In genomic region chr16:28444993-28445799, GRCm38 (mm10) we compare ENCODE assay signal across 8 mouse cellular contexts.
DNase-seq lines count a peak whose midpoint lies in the region; ATAC-seq and TF ChIP-seq lines count a peak whose summit lies in the region.

No protein-coding gene starts in this region.

- TF ChIP-seq POLR2A in limb, embryonic 14.5 days (IDR thresholded peaks at IDR 0.05; ENCODE audit: borderline replicate concordance, extremely low read depth, insufficient read depth, insufficient read length): no peak

- intact Hi-C loops in gastrocnemius, postnatal 14 days (cut with DNase I; ENCODE audit: low total_unique reads): no loop called here

- no peaks in the 10 kb centered on the region for H3K36me3 ChIP-seq in hindbrain, embryonic 10.5 days
- H3K36me3 ChIP-seq in limb, embryonic 14.5 days (ENCODE audit: control insufficient read depth, insufficient read depth, low read length): no peaks in the 10 kb centered on the region
- H3K36me3 ChIP-seq in neural tube, embryonic 14.5 days (ENCODE audit: control insufficient read depth, insufficient read depth, low read length): no peaks in the 10 kb centered on the region

- peaks cover 25% of the 10 kb centered on the region for H3K4me1 ChIP-seq in hindbrain, embryonic 10.5 days (replicated peaks)
- H3K4me1 ChIP-seq in limb, embryonic 14.5 days (ENCODE audit: control insufficient read depth, insufficient read depth, low read length): 0 out of 2 replicates have a peak, but pooled peaks cover 2% of the 10 kb centered on the region
- H3K4me1 ChIP-seq in neural tube, embryonic 14.5 days (ENCODE audit: control insufficient read depth, insufficient read depth, low read length): no peaks in the 10 kb centered on the region

- H3K4me3 ChIP-seq in hindbrain, embryonic 10.5 days: peak overlapping the region; percentile 69
- peak overlapping the region; percentile 69 for H3K4me3 ChIP-seq in limb, embryonic 14.5 days (replicated peaks; ENCODE audit: low read length)
- peak overlapping the region; percentile 59 for H3K4me3 ChIP-seq in neural tube, embryonic 14.5 days (ENCODE audit: low read depth, low read length)

- peak overlapping the region; percentile 97 for H3K4me2 ChIP-seq in limb, embryonic 14.5 days (replicated peaks; ENCODE audit: low read depth, low read length, severe bottlenecking)
- H3K4me2 ChIP-seq in neural tube, embryonic 14.5 days (ENCODE audit: low read depth, low read length): peak overlapping the region; percentile 79

- H3K9me3 ChIP-seq in hindbrain, embryonic 10.5 days: no peaks in the 10 kb centered on the region
- no peaks in the 10 kb centered on the region for H3K9me3 ChIP-seq in limb, embryonic 14.5 days (ENCODE audit: control insufficient read depth, low read length)
- H3K9me3 ChIP-seq in neural tube, embryonic 14.5 days (ENCODE audit: control insufficient read depth, low read length): no peaks in the 10 kb centered on the region

- H3K9ac ChIP-seq in limb, embryonic 14.5 days (ENCODE audit: low read depth, low read length, severe bottlenecking): peak overlapping the region; percentile 72
- peak overlapping the region; percentile 75 for H3K9ac ChIP-seq in neural tube, embryonic 14.5 days (replicated peaks; ENCODE audit: low read depth, low read length)

- DNase-seq in gastrocnemius, postnatal 14 days: peak; percentile 28
- DNase-seq in gastrocnemius, adult 18-20 months (ENCODE audit: low spot score): no peak
- DNase-seq in WW6 (ENCODE audit: low read depth, low spot score): peak; percentile 5
- DNase-seq in embryo, embryonic 11 days: peak; percentile 59
- DNase-seq in hindbrain, embryonic 10.5 days (ENCODE audit: low spot score): peak; percentile 64
- DNase-seq in limb, embryonic 14.5 days (ENCODE audit: low spot score): peak; percentile 27

- ATAC-seq in limb, embryonic 14.5 days (ENCODE audit: low FRiP score, low read depth): peak; percentile 10; the same call in 1 of the 2 replicates
- peak; percentile 41 for ATAC-seq in neural tube, embryonic 14.5 days (ENCODE audit: low read depth)
- ATAC-seq in erythroid progenitor cell, adult 5-6 weeks (replicated peaks; ENCODE audit: low FRiP score, poor library complexity, severe bottlenecking): no peak

- H3K27me3 ChIP-seq in hindbrain, embryonic 10.5 days (ENCODE audit: insufficient read depth, poor library complexity, severe bottlenecking): peaks cover 61% of the 10 kb centered on the region
- peaks cover 14% of the 10 kb centered on the region; the same call in 1 of the 2 replicates for H3K27me3 ChIP-seq in limb, embryonic 14.5 days (ENCODE audit: control insufficient read depth, insufficient read depth, low read length)
- H3K27me3 ChIP-seq in neural tube, embryonic 14.5 days (ENCODE audit: control insufficient read depth, insufficient read depth, low read length): no peaks in the 10 kb centered on the region

- WGBS in hindbrain, embryonic 10.5 days: under 1% methylated on average over 51 of the region's 51 CpGs
- under 1% methylated on average over 49 of the region's 51 CpGs for WGBS in limb, embryonic 14.5 days
- WGBS in neural tube, embryonic 14.5 days: under 1% methylated on average over 51 of the region's 51 CpGs

- H3K27ac ChIP-seq in hindbrain, embryonic 10.5 days: no peak overlapping the region; the same call in 1 of the 2 replicates
- H3K27ac ChIP-seq in limb, embryonic 14.5 days (replicated peaks; ENCODE audit: low read depth, low read length): 0 out of 2 replicates have a peak overlapping the region, but pooled peaks have one; percentile 19
- H3K27ac ChIP-seq in neural tube, embryonic 14.5 days (ENCODE audit: low read depth, low read length): peak overlapping the region; percentile 82
